Mouse (Mus musculus) fat pad, adult 2 months (tissue): ENCODE results near the gene Cd82.

ENCODE experiments used
- DNase-seq: peaks from one replicate; pipeline ENCODE4 v3.0.0-alpha.2; 2011; ENCODE audit warnings: low read depth, low spot score; ENCODE audit errors: extremely low read depth

Gene Cd82

DNA sequence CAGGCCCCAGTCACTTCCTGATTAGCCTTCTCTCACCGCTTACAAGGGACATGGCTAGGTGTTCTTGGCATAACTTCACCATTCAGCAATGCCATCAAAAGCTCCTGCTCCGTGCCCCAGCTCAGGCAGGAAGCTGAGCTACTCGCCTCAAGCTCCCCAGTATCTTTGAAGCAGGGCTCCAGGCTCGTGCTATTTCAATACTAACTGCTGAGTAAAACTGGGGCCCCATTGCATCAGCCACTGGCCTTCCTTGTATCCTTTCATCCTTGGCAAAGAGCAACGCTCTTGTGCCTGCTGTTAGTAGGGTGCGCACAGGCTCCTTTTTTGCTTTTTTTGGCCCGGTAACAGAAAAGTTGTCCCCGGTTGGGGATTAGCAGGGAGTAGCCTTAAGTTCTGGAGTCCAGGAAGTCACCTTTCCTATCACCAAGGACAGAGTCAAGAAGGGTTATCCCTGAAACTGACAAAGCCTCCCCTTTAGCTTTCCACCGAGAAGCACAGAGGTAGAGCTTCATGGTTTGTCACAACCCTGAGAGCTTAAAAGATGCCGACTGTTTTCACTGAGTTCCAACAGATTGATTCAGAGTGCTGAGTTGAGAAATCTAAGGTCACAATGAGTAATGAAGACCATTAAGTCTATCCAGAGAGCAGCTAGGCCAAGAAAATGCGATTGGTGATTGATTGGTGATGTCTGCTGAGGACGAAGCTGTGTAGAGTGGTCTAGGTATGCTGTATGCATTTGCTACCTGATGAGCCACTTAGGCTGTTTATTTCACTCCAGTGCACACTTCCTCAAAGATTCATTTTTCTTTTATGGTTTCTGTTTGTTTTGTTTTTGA, 45.8 kb downstream of the Cd82 start:
- peak; percentile 42 for DNase-seq

DNA sequence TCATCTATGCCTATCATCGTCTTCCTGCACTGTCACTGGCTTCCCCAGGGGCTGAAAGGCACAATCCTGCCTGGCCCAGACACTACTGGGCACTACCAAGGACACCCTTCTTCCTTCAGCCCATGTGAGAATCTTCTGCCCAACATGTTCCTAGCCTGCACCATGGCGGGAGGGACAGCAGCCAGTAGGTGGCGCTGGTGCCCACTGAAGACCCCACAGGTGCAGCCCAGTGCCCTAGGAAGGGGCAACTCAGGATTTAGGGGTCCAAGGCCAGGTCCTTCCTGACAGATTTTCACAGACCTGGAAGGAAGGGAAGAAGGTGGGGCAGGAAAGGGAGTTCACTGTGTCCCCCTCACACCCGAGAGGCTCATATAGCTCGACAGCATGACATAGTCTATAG, 47.7 kb downstream of the Cd82 start:
- DNase-seq: no peak

DNA sequence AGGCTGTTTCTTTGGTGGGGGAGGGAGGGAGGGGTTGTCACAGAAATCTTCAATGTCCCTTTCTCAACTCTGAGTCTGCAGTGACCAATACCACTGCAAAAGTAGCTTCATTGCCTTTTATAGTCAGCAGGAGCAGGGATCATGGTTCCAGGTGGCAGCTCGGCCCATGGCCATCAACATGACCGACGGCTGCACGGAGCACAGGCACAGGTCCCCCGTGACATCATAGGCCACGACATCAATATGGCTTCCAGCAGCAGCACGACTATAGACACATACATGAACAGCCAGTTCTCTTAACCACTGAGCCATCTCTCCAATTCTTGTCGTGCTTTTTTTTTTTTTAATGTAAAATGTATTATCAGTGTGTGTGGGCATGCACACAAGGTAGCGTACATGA, 48.8 kb downstream of the Cd82 start:
- no peak for DNase-seq

DNA sequence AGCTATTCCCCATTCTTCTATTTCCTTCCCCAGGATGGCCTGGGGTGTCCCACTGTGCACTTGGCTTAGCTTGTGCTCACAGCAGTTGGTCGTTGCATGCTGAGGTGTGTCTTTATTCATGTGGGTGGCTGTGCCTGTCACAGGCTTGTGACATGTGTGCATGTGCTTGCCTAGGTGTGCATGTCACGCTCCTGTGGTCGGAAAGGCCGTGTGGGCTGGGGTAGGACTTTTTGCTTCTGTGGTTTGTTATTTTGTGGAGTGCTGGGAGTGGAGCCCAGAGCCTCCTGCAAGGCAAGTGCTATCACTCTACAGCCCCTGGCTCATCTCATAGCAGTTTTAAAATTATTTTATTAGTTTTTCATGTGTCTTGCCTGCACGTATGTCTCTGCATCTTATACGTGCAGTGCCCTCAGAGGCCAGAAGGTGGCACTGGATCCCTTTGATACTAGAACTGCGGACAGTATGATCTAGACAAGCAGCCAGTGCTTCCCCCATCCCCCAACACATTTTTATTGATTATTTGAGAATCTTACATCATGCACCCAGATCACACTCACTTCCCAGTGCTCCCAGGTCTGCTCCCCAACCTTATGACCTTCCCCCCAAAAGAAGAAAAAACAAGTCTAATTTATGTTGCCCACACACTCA, 49.4 kb downstream of the Cd82 start:
- DNase-seq: no peak

DNA sequence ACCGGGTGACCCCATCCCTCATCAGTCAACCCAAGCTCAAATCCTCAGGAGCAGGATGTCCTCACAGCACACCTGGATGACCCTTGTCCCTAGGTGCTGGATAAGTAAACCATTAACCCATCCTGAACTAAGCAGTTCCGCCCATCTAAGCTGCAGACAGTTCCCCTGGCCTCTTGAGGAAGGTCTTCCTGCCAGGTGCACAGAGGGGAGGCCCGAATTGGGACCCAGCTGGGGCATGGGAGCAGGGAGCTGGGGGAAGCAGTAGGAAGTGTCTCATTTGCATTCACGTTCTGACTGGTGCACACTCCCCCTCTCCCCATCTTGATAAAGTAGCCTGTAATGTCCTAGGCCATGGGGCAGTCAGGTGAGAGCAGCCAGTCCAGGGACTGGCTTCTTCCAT, 50.8 kb downstream of the Cd82 start:
- DNase-seq: no peak

DNA sequence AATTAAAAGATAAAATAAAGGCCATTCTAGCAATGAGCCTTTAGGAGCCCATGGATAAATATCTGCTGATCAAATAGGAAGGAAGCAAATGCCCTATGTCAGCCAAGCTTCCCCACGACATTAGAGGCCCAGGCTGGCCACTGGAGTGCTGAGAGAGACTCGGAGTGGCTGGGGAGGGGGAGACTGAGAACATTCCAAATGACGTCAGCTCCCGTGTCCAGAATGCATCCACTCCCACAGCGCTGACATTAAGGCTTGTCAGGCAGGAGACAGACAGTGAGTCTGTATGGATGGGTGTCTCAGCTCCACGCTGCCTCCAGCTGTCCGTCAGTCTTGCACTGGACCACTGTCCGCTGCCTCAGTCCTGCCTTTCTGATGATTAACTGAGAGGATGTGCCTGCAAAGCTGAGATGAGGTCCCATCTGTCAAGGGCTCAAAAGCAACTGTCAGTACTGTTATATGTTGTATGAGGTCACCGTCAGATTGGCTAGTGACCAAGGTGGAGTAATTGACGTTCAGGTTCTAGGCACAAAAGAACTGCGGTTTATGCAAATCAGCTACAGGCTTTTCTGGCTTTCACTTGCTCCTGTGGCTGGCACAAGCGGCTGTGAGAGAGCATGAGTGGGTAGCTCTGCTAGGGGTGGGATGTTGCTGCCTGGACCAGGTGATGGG, 51.9 kb downstream of the Cd82 start:
- no peak for DNase-seq

DNA sequence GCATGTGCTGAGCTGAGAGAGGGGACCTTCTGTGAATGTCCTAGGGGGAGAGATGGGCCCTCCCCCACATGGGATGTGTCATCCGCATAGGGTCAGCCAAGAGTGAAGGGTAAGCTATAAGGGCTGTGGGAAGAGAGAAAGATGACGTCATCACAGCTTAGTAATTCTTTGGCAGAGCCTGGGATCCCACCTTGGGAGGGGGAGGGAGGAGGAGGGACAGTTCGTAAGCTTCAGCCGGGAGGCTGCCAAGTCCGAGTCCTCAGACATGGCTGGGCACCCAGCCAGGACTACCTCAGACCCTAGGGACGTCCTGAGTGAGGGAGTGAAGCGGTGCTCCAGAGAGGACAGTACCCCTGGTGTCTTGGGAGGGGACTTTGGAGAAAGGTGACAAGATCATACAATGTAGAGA, 57.9 kb downstream of the Cd82 start:
- DNase-seq: no peak

DNA sequence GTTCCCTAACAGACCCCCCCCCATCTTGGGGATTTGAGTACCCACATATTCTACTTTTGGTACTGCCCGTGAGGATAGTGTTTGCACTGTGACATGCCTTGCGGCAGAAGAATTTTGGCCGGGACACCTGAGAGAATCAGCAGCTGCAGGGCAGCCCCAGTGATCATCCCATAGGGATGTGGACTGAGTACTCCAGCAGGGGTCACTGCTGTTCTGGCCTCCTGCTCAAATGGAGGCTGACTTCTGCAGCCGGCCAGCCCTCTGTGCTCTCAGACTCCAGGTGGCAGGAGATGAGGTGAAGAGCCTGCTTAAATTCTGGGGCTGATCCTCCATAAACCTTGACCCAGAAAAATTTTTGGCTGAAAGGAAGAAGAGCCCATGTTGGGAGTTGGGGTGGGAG, 58.8 kb downstream of the Cd82 start:
- DNase-seq: no peak

DNA sequence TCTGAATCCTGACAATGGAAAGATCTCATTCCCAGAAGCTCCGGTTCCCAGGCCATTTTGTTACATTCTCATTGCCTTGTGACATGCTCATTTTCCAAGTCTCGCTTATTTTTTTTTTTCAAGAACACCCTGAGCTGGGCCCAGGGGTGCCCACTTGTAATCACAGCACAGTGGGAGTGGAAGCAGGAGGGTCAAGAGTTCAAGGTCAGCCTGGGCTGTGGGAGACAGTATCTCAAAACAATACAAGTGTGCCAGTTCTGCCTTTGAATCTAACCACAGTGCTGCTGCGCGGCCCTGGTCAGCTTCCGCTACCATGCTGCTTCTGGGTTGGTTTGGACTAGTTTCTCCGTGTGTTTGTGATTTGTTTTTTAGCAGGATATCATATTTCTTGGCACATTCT, 59.7 kb downstream of the Cd82 start:
- DNase-seq: no peak

DNA sequence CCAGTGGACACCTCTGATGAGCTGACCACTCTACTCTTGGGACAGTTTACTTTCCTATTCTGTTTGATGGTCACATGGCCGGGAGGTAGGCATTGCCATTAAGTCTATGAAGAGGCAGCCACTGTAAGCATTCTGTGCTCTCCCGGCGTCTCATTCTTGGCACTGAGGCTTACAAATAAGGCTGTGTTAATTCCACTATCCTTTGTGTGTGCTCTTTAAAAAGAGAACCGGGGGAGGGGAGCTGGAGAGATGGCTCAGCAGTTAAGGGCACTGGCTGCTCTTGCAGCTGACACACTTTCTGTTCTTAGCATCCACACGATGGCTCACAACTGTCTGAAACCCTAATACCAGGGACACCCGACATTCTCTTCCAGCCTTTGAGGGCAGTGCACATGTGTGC, 71.7 kb downstream of the Cd82 start:
- DNase-seq: no peak

DNA sequence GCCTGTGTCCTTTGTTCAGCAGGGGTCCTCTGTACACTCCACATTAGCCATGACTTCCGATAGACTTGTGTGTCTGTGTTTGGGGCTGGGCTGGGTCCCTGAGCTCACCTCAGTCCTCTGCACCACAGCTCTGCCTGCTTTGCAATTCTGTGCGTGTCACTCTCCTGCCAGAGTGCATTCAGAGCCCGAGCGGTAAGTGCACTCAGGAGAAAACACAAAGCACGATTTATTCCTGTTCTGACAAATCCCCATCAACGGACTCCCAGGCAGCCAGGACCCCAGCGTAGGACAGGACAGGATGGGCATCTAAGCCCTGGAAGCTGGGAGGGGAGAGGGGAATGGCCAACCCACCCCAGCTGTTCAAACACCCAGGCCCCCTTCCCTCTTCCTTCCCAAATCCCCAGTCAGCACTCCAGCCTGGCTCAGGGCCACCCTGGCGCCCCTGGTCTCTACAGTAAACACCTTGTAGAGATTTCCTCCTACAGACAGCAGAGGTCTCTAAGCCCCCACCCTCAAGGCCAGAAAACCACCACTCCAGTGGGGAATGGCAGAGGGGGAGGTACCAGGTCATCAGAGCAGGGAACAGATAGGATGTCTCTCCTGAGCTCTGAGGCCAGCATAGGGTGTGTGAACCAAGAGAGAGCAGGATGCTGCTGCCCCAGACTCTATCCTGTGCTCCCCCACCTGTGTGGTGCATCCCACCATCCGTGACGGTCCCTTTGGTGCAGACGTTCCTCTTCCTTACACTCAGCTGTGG, 72.6 kb downstream of the Cd82 start:
- no peak for DNase-seq

DNA sequence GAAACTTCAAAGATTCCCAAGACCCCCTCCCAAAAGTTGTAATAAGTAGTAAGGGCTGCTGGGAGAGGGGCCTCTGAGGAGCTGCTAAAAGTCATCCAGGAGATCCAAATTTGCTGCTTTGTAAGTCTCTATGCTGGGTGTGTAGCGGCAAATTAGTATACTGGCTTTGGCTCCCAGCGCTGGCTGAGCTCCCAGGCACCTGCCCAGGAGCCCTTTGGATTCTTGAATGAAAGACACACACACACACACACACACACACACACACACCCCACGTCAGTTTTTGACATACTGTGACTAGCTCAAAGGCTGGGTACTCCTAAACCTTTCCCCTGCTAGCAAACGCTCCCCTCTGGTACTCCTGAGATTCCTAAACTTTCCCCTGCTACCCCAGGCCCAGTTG, 76.0 kb downstream of the Cd82 start:
- DNase-seq: no peak

DNA sequence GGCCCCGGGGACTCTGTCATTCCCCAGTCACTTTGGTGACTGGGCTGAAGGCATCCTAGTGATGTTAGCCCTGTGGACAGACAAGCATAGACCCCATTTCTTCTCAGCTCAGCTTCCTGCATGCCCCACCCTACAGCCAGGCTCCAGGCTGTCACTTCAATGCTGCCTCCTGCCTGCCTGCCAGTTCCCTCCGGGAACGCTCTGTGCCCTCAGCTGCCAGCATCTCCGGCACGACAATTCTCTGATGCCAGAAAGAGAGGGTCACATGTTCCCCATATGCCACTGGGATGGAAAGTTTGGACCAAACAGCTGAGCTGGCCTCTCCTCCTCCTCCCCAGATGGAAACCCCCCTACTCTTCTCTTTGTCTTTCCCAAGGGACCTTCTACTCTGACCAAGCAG, 79.1 kb downstream of the Cd82 start:
- no peak for DNase-seq

DNA sequence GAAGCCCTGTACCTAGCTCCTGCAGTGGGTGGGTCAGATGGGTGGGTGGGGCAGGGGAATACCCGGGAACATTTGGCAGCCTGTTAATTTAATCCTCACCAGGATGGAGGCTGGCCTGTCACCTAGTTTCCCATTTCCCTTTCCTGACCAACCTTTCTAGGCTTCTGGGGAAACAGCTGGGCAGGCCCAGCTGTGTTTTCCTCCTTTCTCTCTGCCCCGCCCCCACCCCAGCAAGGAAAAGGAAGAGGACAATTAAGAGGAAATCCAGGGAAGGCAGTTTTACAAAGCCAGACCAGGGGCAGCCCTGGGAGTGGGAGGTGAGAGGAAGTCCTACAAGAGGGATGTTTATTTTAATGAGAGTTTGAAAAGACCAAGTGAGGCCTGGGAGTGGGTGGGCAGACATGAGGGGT, 82.3 kb downstream of the Cd82 start:
- DNase-seq: no peak

DNA sequence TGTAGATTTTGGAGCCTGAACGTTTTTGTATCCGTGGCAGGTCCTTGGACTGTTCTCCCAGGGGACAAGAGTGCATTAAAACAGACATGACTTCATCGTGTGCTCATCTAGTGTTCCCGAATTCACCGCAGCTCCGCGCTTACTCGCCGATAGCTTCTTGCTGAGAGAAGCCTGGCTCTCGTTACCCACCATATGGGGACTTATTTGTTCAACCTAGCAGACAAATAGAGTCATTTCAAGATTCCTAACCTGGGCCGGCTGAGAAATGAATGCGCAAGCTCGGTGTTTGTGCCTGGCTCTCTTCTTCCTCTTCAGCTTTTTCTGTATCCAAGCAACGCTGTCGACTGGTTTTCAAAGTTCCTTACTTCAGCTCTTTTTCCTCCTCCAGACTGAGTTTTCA, 85.1 kb downstream of the Cd82 start:
- no peak for DNase-seq

DNA sequence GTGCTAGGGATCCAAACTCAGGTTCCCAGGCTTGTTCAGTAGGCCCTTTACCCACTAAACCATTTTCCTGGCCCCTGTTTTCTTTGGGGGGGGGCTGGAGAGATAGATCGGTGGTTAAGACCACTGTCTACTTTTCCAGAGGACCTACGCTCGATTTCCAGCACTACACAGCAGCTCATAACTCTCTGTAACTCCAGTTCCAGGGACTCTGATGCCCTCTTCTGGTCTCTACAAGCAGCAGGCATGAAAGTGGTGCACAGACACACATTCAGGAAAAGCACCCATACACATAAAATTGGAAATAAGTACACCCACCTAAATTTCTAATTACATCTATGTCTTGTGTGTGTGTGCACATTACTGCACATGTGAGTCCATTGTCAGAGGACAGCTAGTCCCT, 85.8 kb downstream of the Cd82 start:
- no peak for DNase-seq

DNA sequence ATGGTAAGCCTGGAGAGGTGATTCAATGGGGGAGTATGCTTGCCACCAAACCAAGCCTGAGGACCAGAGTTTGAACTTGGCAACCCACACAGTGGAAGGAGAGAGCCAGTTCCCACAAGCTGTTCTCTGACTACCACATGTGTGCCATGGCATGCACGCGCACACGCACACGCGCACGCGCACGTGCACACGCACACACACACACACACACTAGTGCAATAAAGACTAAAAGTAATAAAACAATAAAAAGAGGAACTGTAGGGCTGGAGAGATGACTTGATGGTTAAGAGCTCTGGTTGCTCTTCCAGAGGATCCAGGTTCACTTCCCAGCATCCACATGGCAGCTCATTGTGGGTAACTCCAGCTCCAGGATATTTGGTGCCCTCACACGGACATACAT, 90.1 kb downstream of the Cd82 start:
- DNase-seq: no peak

DNA sequence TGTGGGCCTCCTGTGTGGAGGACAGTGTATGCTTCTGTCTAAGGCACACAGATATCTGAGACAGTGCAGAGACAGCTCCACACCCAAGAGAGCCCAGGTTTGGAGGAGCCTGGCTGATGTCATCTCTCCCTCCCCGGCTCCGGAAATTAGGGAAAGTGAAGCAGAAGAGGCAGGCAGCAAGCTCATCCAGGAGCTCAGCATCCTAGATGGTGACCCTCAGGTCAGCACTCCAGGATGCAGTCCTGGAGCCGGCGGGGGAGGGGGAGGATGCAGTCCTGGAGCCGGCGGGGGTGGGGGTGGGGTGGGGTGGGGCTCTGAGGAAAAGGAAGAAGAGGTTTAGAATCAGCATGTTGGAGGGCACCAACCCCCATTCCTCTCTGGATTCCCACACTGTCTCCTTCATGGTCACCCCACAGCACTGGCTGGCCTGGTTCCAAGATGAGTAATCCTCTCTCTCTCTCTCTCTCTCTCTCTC, 90.8 kb downstream of the Cd82 start:
- no peak for DNase-seq
